25 mouse cellular contexts compared by ENCODE assay signal in the genomic region with DNA sequence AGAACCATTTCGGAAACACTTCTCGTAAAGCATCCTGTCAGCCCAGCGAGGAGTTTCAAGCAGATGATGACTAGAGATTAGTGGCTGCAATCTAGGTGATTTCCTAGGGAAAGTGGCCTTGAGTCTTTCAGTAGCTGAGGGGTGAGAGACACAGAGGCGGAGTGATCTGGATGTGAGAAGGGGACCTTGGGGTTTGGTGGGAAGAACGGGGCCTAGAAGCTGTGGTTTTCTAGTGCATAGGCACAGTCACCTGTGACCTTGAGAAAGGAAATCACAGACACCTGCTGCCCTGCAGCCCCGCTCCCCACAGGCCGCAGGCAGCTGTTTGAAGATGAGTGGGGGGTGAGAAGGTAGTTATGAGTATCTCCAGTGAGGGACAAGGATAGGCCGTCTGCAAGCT.
DNase-seq lines count a peak whose midpoint lies in the region; ATAC-seq lines count a peak whose summit lies in the region.
"Had no signal": no experiment of that assay in that cellular context is flagged by ENCODE, and none has a peak within 500 bp of the region (broad histone marks: within the 10 kb centered on the region; RNA-seq: fewer than 3 reads in every experiment).

No protein-coding gene starts in this region.

- H3K4me2 ChIP-seq in forebrain, embryonic 14.5 days (ENCODE audit: low read length) = no peak overlapping the region
- H3K4me2 ChIP-seq: embryonic facial prominence, embryonic 12.5 days; forebrain, embryonic 12.5 days; limb, embryonic 13.5 days; liver, embryonic 12.5 days had no signal

- H3K4me3 ChIP-seq in forebrain, embryonic 14.5 days (ENCODE audit: low read depth, low read length) = no peak overlapping the region
- H3K4me3 ChIP-seq: embryonic facial prominence, embryonic 12.5 days; forebrain, embryonic 12.5 days; heart, embryonic 10.5 days; hindbrain, embryonic 10.5 days; limb, embryonic 13.5 days; liver, embryonic 12.5 days; megakaryocyte, embryonic 14.5 days; myocyte had no signal

- no peaks in the 10 kb centered on the region for H3K36me3 ChIP-seq in forebrain, embryonic 14.5 days (ENCODE audit: control insufficient read depth, insufficient read depth, low read length)
- H3K36me3 ChIP-seq: embryonic facial prominence, embryonic 12.5 days; forebrain, embryonic 12.5 days; heart, embryonic 10.5 days; limb, embryonic 13.5 days; liver, embryonic 12.5 days had no signal

- ATAC-seq in forebrain, embryonic 14.5 days = no peak
- ATAC-seq: hindbrain, embryonic 16.5 days; intestine, embryonic 16.5 days; liver, embryonic 12.5 days; midbrain, embryonic 16.5 days had no signal

- DNase-seq in CD4-positive helper T cell, adult 2 months (ENCODE audit: low read depth, low spot score) = peak; percentile 17
- peak; percentile 21 for DNase-seq in R1 (ENCODE audit: low read depth, low spot score)
- peak; percentile 64 to 77 for DNase-seq in thymus, adult 18-20 months
- DNase-seq in thymus, postnatal 36 days = peak; percentile 69 to 82
- DNase-seq in retina, embryonic 14.5 days (ENCODE audit: low spot score) = no peak
- no peak for DNase-seq in forebrain, embryonic 14.5 days (ENCODE audit: low spot score)
- DNase-seq in embryo, embryonic 10.5 days (ENCODE audit: low spot score) = no peak
- DNase-seq: B cell, adult 2 months; cerebellum, adult 11 months; cerebellum, adult 9-11 months; kidney, postnatal 25 days; lung, adult 2 months; right cerebral cortex, adult 18-20 months had no signal

- no peak overlapping the region for H3K27ac ChIP-seq in forebrain, embryonic 14.5 days (ENCODE audit: low read depth, low read length)
- H3K27ac ChIP-seq: embryonic facial prominence, embryonic 12.5 days; forebrain, embryonic 12.5 days; heart, embryonic 10.5 days; hindbrain, embryonic 10.5 days; limb, embryonic 13.5 days; liver, embryonic 12.5 days; stomach, postnatal 0 days had no signal

- 89% methylated on average over 8 of the region's 8 CpGs for WGBS in forebrain, embryonic 14.5 days

- H3K9me3 ChIP-seq in forebrain, embryonic 14.5 days (replicated peaks; ENCODE audit: control insufficient read depth, low read length) = no peaks in the 10 kb centered on the region
- H3K9me3 ChIP-seq: embryonic facial prominence, embryonic 12.5 days; forebrain, embryonic 12.5 days; heart, embryonic 10.5 days; hindbrain, embryonic 10.5 days; limb, embryonic 13.5 days; liver, embryonic 12.5 days had no signal

- H3K27me3 ChIP-seq in forebrain, embryonic 14.5 days (replicated peaks; ENCODE audit: control insufficient read depth, insufficient read depth, low read length) = no peaks in the 10 kb centered on the region
- H3K27me3 ChIP-seq: embryonic facial prominence, embryonic 12.5 days; limb, embryonic 13.5 days; liver, embryonic 12.5 days; megakaryocyte, embryonic 14.5 days had no signal

- no peak overlapping the region for H3K9ac ChIP-seq in forebrain, embryonic 14.5 days (ENCODE audit: low read length)
- H3K9ac ChIP-seq: embryonic facial prominence, embryonic 12.5 days; forebrain, embryonic 12.5 days; limb, embryonic 13.5 days; liver, embryonic 12.5 days had no signal

- no peaks in the 10 kb centered on the region for H3K4me1 ChIP-seq in forebrain, embryonic 14.5 days (ENCODE audit: control insufficient read depth, insufficient read depth, low read length)
- H3K4me1 ChIP-seq: embryonic facial prominence, embryonic 12.5 days; forebrain, embryonic 12.5 days; hindbrain, embryonic 10.5 days had no signal

Comparison
In these comparisons a context has a peak if more than half of its experiments do, and no peak if none do; other contexts are left out.
1. DNase-seq: peak in CD4-positive helper T cell, adult 2 months (single experiment), R1 (single experiment), thymus, adult 18-20 months (2 of 2) and thymus, postnatal 36 days (2 of 2); none in retina, embryonic 14.5 days (single experiment), forebrain, embryonic 14.5 days (single experiment) and embryo, embryonic 10.5 days (single experiment).